Mouse (Mus musculus) embryonic fibroblast, embryonic 13.5 days (primary cell): ENCODE measurements around the gene Rpl27a.

Experiments used
- CTCF ChIP-seq: IDR thresholded peaks from 2 replicates; pipeline ENCODE4 v1.5.1; 2011; ENCODE audit warnings: mild to moderate bottlenecking, control low read depth, low read length, moderate library complexity, borderline replicate concordance; ENCODE audit not compliant: insufficient read depth
- POLR2A ChIP-seq: IDR thresholded peaks from 2 replicates; pipeline ENCODE4 v1.6.1; 2011; ENCODE audit warnings: low read depth, mild to moderate bottlenecking, control low read depth, low read length, moderate library complexity

DNA sequence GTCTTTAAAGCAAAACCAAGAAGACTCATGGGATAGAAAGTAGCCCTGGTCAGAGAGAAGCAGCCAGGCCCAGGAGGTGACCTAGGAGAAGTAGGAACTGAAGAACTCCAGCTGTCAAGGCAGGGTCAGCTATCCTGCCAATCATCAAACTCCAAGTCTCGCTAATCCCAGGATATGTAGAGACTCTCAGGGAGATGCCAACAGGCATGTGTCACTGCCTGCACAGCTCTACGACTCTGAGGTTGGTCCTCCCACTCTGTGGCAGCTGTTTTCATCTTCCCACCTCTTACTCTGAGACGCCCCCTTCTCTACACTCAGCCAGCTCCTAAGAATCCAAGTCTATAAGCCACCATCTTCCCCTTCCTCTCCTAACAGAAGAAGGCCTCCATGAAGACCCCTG lies 13.7 kb downstream of the Rpl27a start:
- no peak for TF ChIP-seq CTCF
- no peak for TF ChIP-seq POLR2A
